Mouse (Mus musculus) CH12.LX (cell line): ENCODE results near the gene C8b. TPM values are rescaled to one million over a fixed set of nuclear protein-coding genes. Genes with fewer than 3 reads are reported as not detected.

ENCODE experiments used
- DNase-seq: peaks from one replicate; pipeline ENCODE4 v3.0.0-alpha.2; 2013; ENCODE audit errors: extremely low read depth
- H3K27ac ChIP-seq: 2 replicates; pipeline ENCODE4 v1.5.1; 2012; ENCODE audit warnings: low read depth, mild to moderate bottlenecking, control low read depth, moderate library complexity; ENCODE audit not compliant: insufficient read depth
- H3K27me3 ChIP-seq: replicated peaks from 2 replicates; pipeline ENCODE3; 2012; ENCODE audit warnings: inconsistent platforms
- H3K36me3 ChIP-seq, 2 experiments: replicated peaks in 1 of 2; 2 replicates each; pipeline versions ENCODE3 to v1.6.1; 2012; ENCODE audit warnings: inconsistent platforms in 1 of 2, low read length in 1 of 2, mild to moderate bottlenecking in 1 of 2, mixed read lengths in 1 of 2, moderate library complexity in 1 of 2; ENCODE audit not compliant: control insufficient read depth in 1 of 2, insufficient read depth in 1 of 2
- H3K4me1 ChIP-seq, 2 experiments: 2 replicates each; pipeline ENCODE4 v1.6.1; 2012; ENCODE audit warnings: inconsistent platforms in 1 of 2, moderate library complexity in 1 of 2; ENCODE audit not compliant: insufficient read depth in 2 of 2, control insufficient read depth in 1 of 2
- H3K4me2 ChIP-seq: 2 replicates; pipeline ENCODE4 v1.6.1; 2012; ENCODE audit warnings: low read depth, mild to moderate bottlenecking, control low read depth; ENCODE audit not compliant: poor library complexity, insufficient read depth, severe bottlenecking
- H3K4me3 ChIP-seq, 3 experiments: fragments of 150-350 bp in 1 of 3; sonication (generic) in 1 of 3; replicated peaks in 1 of 3; 2 replicates each; pipeline versions ENCODE3 to v1.5.1; 2011 to 2012; ENCODE audit warnings: low read depth in 2 of 3, low read length in 2 of 3, mild to moderate bottlenecking in 2 of 3, moderate library complexity in 2 of 3, control low read depth in 1 of 3, improper control_type of control experiment in 1 of 3, inconsistent platforms in 1 of 3, mixed read lengths in 1 of 3; ENCODE audit not compliant: poor library complexity in 1 of 3
- H3K79me2 ChIP-seq: replicated peaks from 2 replicates; pipeline ENCODE4 v1.6.1; 2012; ENCODE audit warnings: mild to moderate bottlenecking, moderate library complexity; ENCODE audit not compliant: control insufficient read depth, poor library complexity, insufficient read depth, severe bottlenecking; ENCODE audit errors: extremely low read depth
- H3K9ac ChIP-seq: 2 replicates; pipeline ENCODE4 v1.6.1; 2012; ENCODE audit warnings: low read depth, mild to moderate bottlenecking, control low read depth, moderate library complexity; ENCODE audit not compliant: insufficient read depth
- H3K9me3 ChIP-seq: replicated peaks from 2 replicates; pipeline ENCODE3; 2012; ENCODE audit warnings: low read length, inconsistent platforms, mixed read lengths
- BHLHE40 ChIP-seq: IDR thresholded peaks from 2 replicates; pipeline ENCODE4 v1.6.1; 2011; ENCODE audit warnings: mild to moderate bottlenecking, low read depth, low read length, improper control_type of control experiment
- CHD1 ChIP-seq: IDR thresholded peaks from 2 replicates; pipeline ENCODE4 v1.6.1; 2012; ENCODE audit warnings: low read depth, low read length, improper control_type of control experiment, inconsistent platforms
- CHD2 ChIP-seq: IDR thresholded peaks from 2 replicates; pipeline ENCODE4 v1.6.1; 2011; ENCODE audit warnings: low read length, improper control_type of control experiment
- CTCF ChIP-seq, 2 experiments: IDR thresholded peaks in 1 of 2; conservative IDR thresholded peaks in 1 of 2; 2 replicates each; pipeline ENCODE4 v1.5.1; 2011 to 2012; ENCODE audit warnings: low read depth in 2 of 2, low read length in 2 of 2, improper control_type of control experiment in 1 of 2, inconsistent platforms in 1 of 2, mild to moderate bottlenecking in 1 of 2, moderate library complexity in 1 of 2
- E2F4 ChIP-seq: IDR thresholded peaks from 2 replicates; pipeline ENCODE4 v1.6.1; 2011; ENCODE audit warnings: low read depth, low read length, improper control_type of control experiment; ENCODE audit not compliant: insufficient replicate concordance
- ELF1 ChIP-seq: IDR thresholded peaks from 2 replicates; pipeline ENCODE4 v1.6.1; 2014; ENCODE audit warnings: low read depth, mild to moderate bottlenecking, inconsistent platforms, low read length, improper control_type of control experiment
- ETS1 ChIP-seq: conservative IDR thresholded peaks from 2 replicates; pipeline ENCODE4 v1.6.1; 2012; ENCODE audit warnings: low read depth, mild to moderate bottlenecking, inconsistent platforms, low read length, improper control_type of control experiment, moderate library complexity
- GABPA ChIP-seq: IDR thresholded peaks from 2 replicates; pipeline ENCODE4 v1.6.1; 2012; ENCODE audit warnings: low read depth, low read length, improper control_type of control experiment, inconsistent platforms; ENCODE audit not compliant: insufficient replicate concordance
- IRF4 ChIP-seq: IDR thresholded peaks from 2 replicates; pipeline ENCODE4 v1.6.1; 2014; ENCODE audit warnings: low read depth, mild to moderate bottlenecking, inconsistent platforms, low read length, improper control_type of control experiment
- MAFK ChIP-seq: IDR thresholded peaks from 2 replicates; pipeline ENCODE4 v1.6.1; 2011; ENCODE audit warnings: low read length, improper control_type of control experiment; ENCODE audit not compliant: insufficient replicate concordance
- MAZ ChIP-seq: IDR thresholded peaks from 2 replicates; pipeline ENCODE4 v1.6.1; 2012; ENCODE audit warnings: low read depth, mild to moderate bottlenecking, inconsistent platforms, low read length, improper control_type of control experiment, moderate library complexity
- MEF2A ChIP-seq: IDR thresholded peaks from 2 replicates; pipeline ENCODE4 v1.6.1; 2014; ENCODE audit warnings: low read depth, mild to moderate bottlenecking, inconsistent platforms, low read length, improper control_type of control experiment, borderline replicate concordance
- MXI1 ChIP-seq: IDR thresholded peaks from 2 replicates; pipeline ENCODE4 v1.6.1; 2011; ENCODE audit warnings: mild to moderate bottlenecking, low read depth, low read length, improper control_type of control experiment
- MYC ChIP-seq: IDR thresholded peaks from 2 replicates; pipeline ENCODE4 v1.6.1; 2011; ENCODE audit warnings: low read depth, mild to moderate bottlenecking, improper control_type of control experiment, low read length
- NELFE ChIP-seq: IDR thresholded peaks from 2 replicates; pipeline ENCODE4 v1.6.1; 2011; ENCODE audit warnings: low read depth, low read length, improper control_type of control experiment
- NRF1 ChIP-seq: IDR thresholded peaks from 2 replicates; pipeline ENCODE4 v1.6.1; 2014; ENCODE audit warnings: low read depth, mild to moderate bottlenecking, inconsistent platforms, low read length, improper control_type of control experiment, moderate library complexity
- PAX5 ChIP-seq: IDR thresholded peaks from 2 replicates; pipeline ENCODE4 v1.6.1; 2012; ENCODE audit warnings: low read length, inconsistent platforms, mixed read lengths
- POLR2A ChIP-seq: IDR thresholded peaks from 2 replicates; pipeline ENCODE4 v1.6.1; 2011; ENCODE audit warnings: low read depth, mild to moderate bottlenecking, improper control_type of control experiment, low read length
- POLR2AphosphoS2 ChIP-seq: IDR thresholded peaks from 2 replicates; pipeline ENCODE4 v1.6.1; 2011; ENCODE audit warnings: low read depth, low read length, improper control_type of control experiment
- SIN3A ChIP-seq: IDR thresholded peaks from 2 replicates; pipeline ENCODE4 v1.6.1; 2012; ENCODE audit warnings: low read length, improper control_type of control experiment, inconsistent platforms
- SMC3 ChIP-seq: IDR thresholded peaks from 2 replicates; pipeline ENCODE4 v1.6.1; 2011; ENCODE audit warnings: low read depth, low read length, improper control_type of control experiment
- TCF12 ChIP-seq: IDR thresholded peaks from 2 replicates; pipeline ENCODE4 v1.6.1; 2014; ENCODE audit warnings: low read depth, mild to moderate bottlenecking, inconsistent platforms, low read length, improper control_type of control experiment
- UBTF ChIP-seq: IDR thresholded peaks from 2 replicates; pipeline ENCODE4 v1.6.1; 2012; ENCODE audit warnings: low read depth, mild to moderate bottlenecking, inconsistent platforms, low read length, improper control_type of control experiment, moderate library complexity
- ZC3H11A ChIP-seq: IDR thresholded peaks from 2 replicates; pipeline ENCODE4 v1.6.1; 2012; ENCODE audit warnings: low read depth, mild to moderate bottlenecking, inconsistent platforms, low read length, improper control_type of control experiment
- ZKSCAN1 ChIP-seq: IDR thresholded peaks from 2 replicates; pipeline ENCODE4 v1.6.1; 2012; ENCODE audit warnings: low read depth, inconsistent platforms, low read length, improper control_type of control experiment, borderline replicate concordance
- ZMIZ1 ChIP-seq: IDR thresholded peaks from 2 replicates; pipeline ENCODE4 v1.6.1; 2012; ENCODE audit warnings: low read depth, mild to moderate bottlenecking, inconsistent platforms, low read length, improper control_type of control experiment
- ZNF384 ChIP-seq: IDR thresholded peaks from 2 replicates; pipeline ENCODE4 v1.6.1; 2012; ENCODE audit warnings: low read depth, low read length, improper control_type of control experiment, inconsistent platforms
- dilution Hi-C: fragments of 300-500 bp; cut with MboI; formaldehyde crosslinking; loops from 2 replicates; pipeline ENCODE4 v1.14.3; 2020; ENCODE audit warnings: low sequenced_read_pairs; ENCODE audit not compliant: extremely low pct_unique_long_range_greater_than_20kb, extremely low pct_ligation_motif_present
- in situ Hi-C: fragments of 300-500 bp; cut with MboI; formaldehyde crosslinking; loops from 3 replicates; pipeline ENCODE4 v1.14.3; 2019; ENCODE audit warnings: low sequenced_read_pairs, low pct_ligation_motif_present, low pct_unique_long_range_greater_than_20kb, mixed read lengths
- polyA plus RNA-seq: library from polyadenylated mRNA; unstranded; fragments of >175 nt; gene quantifications from 2 replicates; pipeline ENCODE4 v1.2.1, GENCODE M21; 2012; ENCODE audit warnings: low read depth; ENCODE audit not compliant: insufficient read length
- total RNA-seq, 2 experiments: library from RNA; depleted of rRNA; stranded (reverse); fragments of 300-350 nt in 1 of 2; fragments of >200 nt in 1 of 2; gene quantifications; 2 replicates each; pipeline ENCODE4 v1.2.3; 2012 to 2014

The C8b gene
- total and polyA plus RNA-seq, 3 experiments, result 0.13 to 0.23 TPM; not detected in 1

DNA sequence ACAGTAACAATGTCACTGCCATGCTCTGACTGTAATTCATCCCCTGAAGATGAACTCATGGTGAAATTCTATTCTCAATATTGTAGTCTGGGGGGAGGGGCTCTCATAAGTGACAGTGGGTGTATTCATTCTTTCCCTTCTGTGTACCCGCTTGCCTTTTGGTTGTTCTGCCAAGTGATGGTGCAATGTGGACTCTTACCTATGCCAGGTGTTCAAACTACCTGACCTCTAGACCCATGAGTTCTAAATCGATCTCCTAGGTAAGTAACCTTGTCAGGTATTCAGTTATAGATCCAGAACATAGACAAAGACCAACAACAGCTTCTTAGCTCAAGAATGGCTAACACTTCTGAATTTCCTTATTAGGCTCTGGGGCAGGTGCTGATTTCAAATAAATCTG lies 72.2 kb downstream of the C8b start:
- Histone ChIP-seq H3K27me3 (no peaks in the 10 kb centered on the region), H3K9me3 (peaks cover 11% of the 10 kb centered on the region)
- dilution Hi-C loops, result no loop called here

DNA sequence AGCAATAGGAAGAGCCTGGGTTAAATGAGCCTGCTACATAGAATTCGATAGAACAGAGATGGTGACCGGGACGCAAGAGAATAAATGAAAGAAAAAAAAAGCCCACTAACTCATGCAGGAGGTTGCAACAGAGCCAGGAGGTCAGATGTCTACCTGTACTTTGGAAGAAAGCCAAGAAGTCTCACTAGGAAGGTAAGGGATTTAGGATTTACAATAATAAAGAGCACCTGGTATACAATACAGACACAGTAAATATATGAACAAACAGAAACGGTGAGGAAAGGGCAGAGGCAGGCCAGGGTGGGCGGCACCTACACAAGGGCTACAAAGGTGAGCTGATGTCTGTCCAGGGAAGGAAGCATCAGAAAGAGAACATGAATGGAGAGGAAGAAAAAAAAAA lies 76.1 kb downstream of the C8b start:
- H3K36me3 ChIP-seq, result no peaks in the 10 kb centered on the region
- DNase-seq, result no peak

More for the DNA sequence above, 72.2 kb downstream of the C8b start:
- no peaks in the 10 kb centered on the region for H3K79me2 ChIP-seq
- no peak overlapping the region for H3K4me3 ChIP-seq
- H3K4me2 ChIP-seq, result no peak overlapping the region
- no peaks in the 10 kb centered on the region for H3K36me3 ChIP-seq
- no peak overlapping the region for H3K27ac ChIP-seq
- DNase-seq, result no peak
- H3K4me1 ChIP-seq, result no peaks in the 10 kb centered on the region
- in situ Hi-C loops, result no loop called here
- no peak overlapping the region for H3K9ac ChIP-seq
- TF ChIP-seq TCF12, result no peak
- TF ChIP-seq ETS1, result no peak
- no peak for TF ChIP-seq SIN3A
- no peak for TF ChIP-seq MXI1
- no peak for TF ChIP-seq ZC3H11A
- no peak for TF ChIP-seq ZMIZ1
- no peak for TF ChIP-seq MEF2A
- no peak for TF ChIP-seq GABPA
- no peak for TF ChIP-seq CHD1
- TF ChIP-seq, all 38 proteins: peak for 0

DNA sequence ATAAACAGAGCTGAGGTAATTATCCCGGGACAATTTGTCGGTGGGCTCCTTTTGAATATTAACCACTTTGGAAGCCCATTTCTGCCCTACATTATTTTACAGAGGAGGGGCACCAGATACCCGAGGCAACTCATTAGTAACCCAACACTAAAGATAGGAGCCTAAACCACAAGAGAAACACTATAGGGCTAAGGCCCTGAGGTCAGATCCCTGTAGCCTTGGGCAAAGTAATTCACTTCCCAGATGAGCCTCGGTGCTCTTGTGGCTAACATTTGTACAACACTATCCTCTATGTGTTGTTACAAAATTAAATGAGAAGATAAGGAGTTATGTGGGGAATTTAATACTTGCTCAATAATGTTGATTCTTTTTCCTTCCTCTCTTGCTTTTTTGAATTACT lies 77.4 kb downstream of the C8b start:
- Histone ChIP-seq H3K79me2 (no peaks in the 10 kb centered on the region), H3K4me3 (no peak overlapping the region), H3K36me3 (no peaks in the 10 kb centered on the region), H3K9me3 (peaks cover 13% of the 10 kb centered on the region), H3K27me3 (no peaks in the 10 kb centered on the region), H3K4me1 (no peaks in the 10 kb centered on the region), H3K27ac (no peak overlapping the region), H3K9ac (no peak overlapping the region), H3K4me2 (no peak overlapping the region)
- no peak for TF ChIP-seq SMC3
- TF ChIP-seq NELFE, result no peak
- no peak for TF ChIP-seq MXI1
- TF ChIP-seq CTCF (conservative IDR thresholded peaks at IDR 0.05 in 1 of 2, IDR thresholded peaks at IDR 0.05 in 1 of 2; ENCODE audit: low read depth in 2 of 2, low read length in 2 of 2), result no peak
- no peak for TF ChIP-seq TCF12
- TF ChIP-seq BHLHE40, result no peak
- no peak for TF ChIP-seq PAX5
- TF ChIP-seq MAZ, result no peak
- TF ChIP-seq ZMIZ1, result no peak
- no peak for TF ChIP-seq CHD2
- TF ChIP-seq GABPA, result no peak
- TF ChIP-seq SIN3A, result no peak
- TF ChIP-seq ZNF384, result no peak
- TF ChIP-seq UBTF, result no peak
- no peak for TF ChIP-seq ELF1
- no peak for TF ChIP-seq IRF4
- no peak for TF ChIP-seq MYC
- TF ChIP-seq POLR2AphosphoS2, result no peak
- no peak for DNase-seq
- dilution Hi-C loops, result no loop called here
- in situ Hi-C loops, result no loop called here

More for the DNA sequence above, 76.1 kb downstream of the C8b start:
- in situ Hi-C loops, result no loop called here
- no peak overlapping the region for H3K4me2 ChIP-seq
- TF ChIP-seq E2F4 (no peak), NRF1 (no peak), POLR2A (no peak), MAFK (no peak), ZKSCAN1 (no peak)
- TF ChIP-seq, all 38 proteins: peak for 0
- Histone ChIP-seq H3K9me3 (peaks cover 13% of the 10 kb centered on the region), H3K79me2 (no peaks in the 10 kb centered on the region), H3K4me3 (no peak overlapping the region), H3K27ac (no peak overlapping the region), H3K4me1 (no peaks in the 10 kb centered on the region), H3K27me3 (no peaks in the 10 kb centered on the region), H3K9ac (no peak overlapping the region)
- dilution Hi-C loops, result no loop called here
